Mouse (Mus musculus) olfactory bulb, adult 2 months (tissue): ENCODE measurements around the gene Idh3a. TPM values are rescaled to one million over a fixed set of nuclear protein-coding genes. Genes with fewer than 3 reads are reported as not detected.
A peak's percentile ranks its signal among the peaks of the same experiment; 100 is the strongest.

Experiments used
- H3K27ac ChIP-seq: fragments of 200-500 bp; 2 replicates; pipeline ENCODE4 v1.5.1; 2012; ENCODE audit warnings: low read depth, low read length; ENCODE audit not compliant: insufficient read depth
- H3K4me1 ChIP-seq: fragments of 200-500 bp; 2 replicates; pipeline ENCODE4 v1.6.1; 2012; ENCODE audit warnings: low read length; ENCODE audit not compliant: control insufficient read depth, insufficient read depth
- H3K4me3 ChIP-seq: fragments of 200-500 bp; 2 replicates; pipeline ENCODE4 v1.5.1; 2012; ENCODE audit warnings: mild to moderate bottlenecking, low read depth, low read length, moderate library complexity; ENCODE audit not compliant: insufficient read depth
- CTCF ChIP-seq: fragments of 200-500 bp; IDR thresholded peaks from 2 replicates; pipeline ENCODE4 v1.5.1; 2012; ENCODE audit warnings: low read depth, mild to moderate bottlenecking, low read length, moderate library complexity; ENCODE audit not compliant: insufficient read depth
- POLR2A ChIP-seq: fragments of 200-500 bp; IDR thresholded peaks from 2 replicates; pipeline ENCODE4 v1.6.1; 2012; ENCODE audit warnings: mild to moderate bottlenecking, low read depth, low read length, moderate library complexity; ENCODE audit not compliant: insufficient read depth
- WGBS: fragments of 180-500 bp; shearing (Covaris S2); methylation state at CpG from one replicate; pipeline ENCODE4 v1.1.7; 2018; 5-methylcytosine and 5-hydroxymethylcytosine counted together
- polyA plus RNA-seq: library from polyadenylated mRNA; stranded (reverse); fragments of >200 nt; gene quantifications from 2 replicates; pipeline ENCODE4 v1.2.4, GENCODE M21; 2012; ENCODE audit warnings: low replicate concordance; ENCODE audit not compliant: missing spikeins, insufficient read depth, insufficient read length

Gene Idh3a
- polyA plus RNA-seq, 1 experiment = not detected

GRCm38 (mm10) chr9:54549433-54549832 lies 36.7 kb upstream of the Idh3a start:
- Histone ChIP-seq H3K4me1 (no peaks in the 10 kb centered on the region), H3K4me3 (no peak overlapping the region), H3K27ac (no peak overlapping the region)
- no peak for TF ChIP-seq POLR2A
- TF ChIP-seq CTCF = no peak
- 92% methylated on average over 6 of the region's 6 CpGs for WGBS

- Histone ChIP-seq H3K4me3 (no peak overlapping the region), H3K27ac (no peak overlapping the region), H3K4me1 (no peaks in the 10 kb centered on the region; the same call in 1 of the 2 replicates)
- TF ChIP-seq CTCF (no peak), POLR2A (no peak)
- 48% methylated on average over 5 of the region's 5 CpGs for WGBS
These were observed 33.7 kb upstream of the Idh3a start for GRCm38 (mm10) chr9:54552409-54552808.

GRCm38 (mm10) chr9:54555044-54555443 lies 31.1 kb upstream of the Idh3a start:
- 73% methylated on average over 2 of the region's 2 CpGs for WGBS

GRCm38 (mm10) chr9:54558731-54559130 lies 27.4 kb upstream of the Idh3a start:
- Histone ChIP-seq H3K27ac (no peak overlapping the region), H3K4me3 (no peak overlapping the region), H3K4me1 (peaks cover 7% of the 10 kb centered on the region; the same call in 1 of the 2 replicates)
- no peak for TF ChIP-seq CTCF
- TF ChIP-seq POLR2A = no peak
- 89% methylated on average over 8 of the region's 8 CpGs for WGBS

More at GRCm38 (mm10) chr9:54555044-54555443, 31.1 kb upstream of the Idh3a start:
- Histone ChIP-seq H3K4me1 (peaks cover 5% of the 10 kb centered on the region; the same call in 1 of the 2 replicates), H3K4me3 (no peak overlapping the region), H3K27ac (no peak overlapping the region)
- TF ChIP-seq CTCF = no peak
- no peak for TF ChIP-seq POLR2A

GRCm38 (mm10) chr9:54559771-54560471 lies 26.2 kb upstream of the Idh3a start, which contains the start of gene Cib2:
Gene Cib2 (minus strand): TSS chr9:54560218.
- H3K27ac ChIP-seq = no peak within 1 kb of the TSS

GRCm38 (mm10) chr9:54560831-54561601 lies 25.1 kb upstream of the Idh3a start:
- no peak for TF ChIP-seq CTCF
- no peak for TF ChIP-seq POLR2A
- WGBS = 90% methylated on average over 8 of the region's 8 CpGs
- Histone ChIP-seq H3K4me3 (no peak overlapping the region), H3K27ac (no peak overlapping the region), H3K4me1 (peaks cover 7% of the 10 kb centered on the region; the same call in 1 of the 2 replicates)

More at GRCm38 (mm10) chr9:54559771-54560471, 26.2 kb upstream of the Idh3a start, which contains the start of gene Cib2:
- H3K4me3 ChIP-seq = peak within 1 kb of the TSS; percentile 50
- no peak for TF ChIP-seq CTCF
- WGBS = 4% methylated on average over 54 of the region's 54 CpGs
- peaks cover 7% of the 10 kb centered on the region; the same call in 1 of the 2 replicates for H3K4me1 ChIP-seq

GRCm38 (mm10) chr9:54566958-54567357 lies 19.2 kb upstream of the Idh3a start:
- WGBS = 75% methylated on average over 4 of the region's 4 CpGs
- Histone ChIP-seq H3K4me1 (no peaks in the 10 kb centered on the region), H3K27ac (no peak overlapping the region), H3K4me3 (no peak overlapping the region)
- TF ChIP-seq POLR2A (no peak), CTCF (no peak)

GRCm38 (mm10) chr9:54568732-54569131 lies 17.4 kb upstream of the Idh3a start:
- Histone ChIP-seq H3K27ac (no peak overlapping the region), H3K4me1 (no peaks in the 10 kb centered on the region), H3K4me3 (no peak overlapping the region)
- WGBS = 35% methylated on average over 2 of the region's 2 CpGs
- TF ChIP-seq CTCF (no peak), POLR2A (no peak)
